Mouse (Mus musculus) gastrocnemius, adult 8-10 months (tissue): ENCODE results near the gene Trpm3. TPM values are rescaled to one million over a fixed set of nuclear protein-coding genes. Genes with fewer than 3 reads are reported as not detected.
A peak's percentile ranks its signal among the peaks of the same experiment; 100 is the strongest.

Experiments used
- DNase-seq, 2 experiments: peaks; one replicate each; pipeline ENCODE4 v3.0.0; 2022; ENCODE audit warnings: low spot score in 2 of 2
- total RNA-seq, 4 experiments: library from RNA; stranded (reverse); gene quantifications; 2 replicates each; pipeline ENCODE4 v1.2.4; 2022

Gene Trpm3
- total RNA-seq, 4 experiments from 2014 or later, result 0.24 to 0.63 (median 0.40) TPM

GRCm38 (mm10) chr19:22917345-22917735 lies 778.5 kb downstream of the Trpm3 start:
- no peak for DNase-seq

- DNase-seq, result no peak
These were observed 782.1 kb downstream of the Trpm3 start for GRCm38 (mm10) chr19:22920949-22921348.

GRCm38 (mm10) chr19:22922871-22923670 lies 784.2 kb downstream of the Trpm3 start:
- DNase-seq, result no peak

- no peak for DNase-seq
These were observed 786.4 kb downstream of the Trpm3 start for GRCm38 (mm10) chr19:22925284-22925683.

GRCm38 (mm10) chr19:22926753-22927152 lies 787.9 kb downstream of the Trpm3 start:
- DNase-seq, result no peak

GRCm38 (mm10) chr19:22928366-22928765 lies 789.5 kb downstream of the Trpm3 start:
- DNase-seq, result no peak

GRCm38 (mm10) chr19:22929768-22930167 lies 790.9 kb downstream of the Trpm3 start:
- DNase-seq, result no peak

- DNase-seq, result peak in 1 of 2 experiments; percentile 31
These were observed 791.6 kb downstream of the Trpm3 start for GRCm38 (mm10) chr19:22930368-22930834.

GRCm38 (mm10) chr19:22931006-22931405 lies 792.2 kb downstream of the Trpm3 start:
- no peak for DNase-seq

GRCm38 (mm10) chr19:22935067-22935466 lies 796.2 kb downstream of the Trpm3 start:
- no peak for DNase-seq

- no peak for DNase-seq
These were observed 800.2 kb downstream of the Trpm3 start for GRCm38 (mm10) chr19:22938848-22939724.

GRCm38 (mm10) chr19:22939836-22940235 lies 801.0 kb downstream of the Trpm3 start:
- no peak for DNase-seq

- peak; percentile 74 to 80 for DNase-seq
These were observed 801.6 kb downstream of the Trpm3 start for GRCm38 (mm10) chr19:22940487-22940886.

GRCm38 (mm10) chr19:22940956-22941355 lies 802.1 kb downstream of the Trpm3 start:
- DNase-seq, result no peak

GRCm38 (mm10) chr19:22952480-22952879 lies 813.6 kb downstream of the Trpm3 start:
- DNase-seq, result no peak

GRCm38 (mm10) chr19:22953191-22953590 lies 814.3 kb downstream of the Trpm3 start:
- DNase-seq, result no peak

GRCm38 (mm10) chr19:22958414-22958813 lies 819.6 kb downstream of the Trpm3 start:
- DNase-seq, result no peak

- no peak for DNase-seq
These were observed 821.8 kb downstream of the Trpm3 start for GRCm38 (mm10) chr19:22960450-22961265.

- no peak for DNase-seq
These were observed 823.3 kb downstream of the Trpm3 start for GRCm38 (mm10) chr19:22962001-22962708.

GRCm38 (mm10) chr19:22962731-22963130 lies 823.9 kb downstream of the Trpm3 start:
- DNase-seq, result no peak
